Mouse (Mus musculus): ENCODE data around the gene Igdcc3. TPM values are rescaled to one million over a fixed set of nuclear protein-coding genes. Genes with fewer than 3 reads are reported as not detected.

Igdcc3 gene
- polyA plus RNA-seq, 1 experiment from 2014 or later: 2.4 TPM

- Histone ChIP-seq H3K27ac (no peak overlapping the region), H3K4me3 (replicated peaks; ENCODE audit: low read depth, low read length) (no peak overlapping the region), H3K9ac (ENCODE audit: low read depth, low read length) (no peak overlapping the region), H3K9me3 (replicated peaks; ENCODE audit: low read length) (no peaks in the 10 kb centered on the region), H3K27me3 (ENCODE audit: insufficient read depth, low read length) (no peaks in the 10 kb centered on the region), H3K4me1 (replicated peaks; ENCODE audit: insufficient read depth, low read length) (peaks cover 25% of the 10 kb centered on the region), H3K4me2 (ENCODE audit: low read length) (no peak overlapping the region), H3K36me3 (ENCODE audit: insufficient read depth, low read length) (no peaks in the 10 kb centered on the region)
- DNase-seq (ENCODE audit: low spot score): no peak
- no peak for ATAC-seq (replicated peaks; ENCODE audit: low FRiP score, low read depth)
- TF ChIP-seq CTCF (IDR thresholded peaks at IDR 0.05; ENCODE audit: low read depth): no peak
- WGBS: 84% methylated on average over 3 of the region's 3 CpGs
Measured at GRCm38 (mm10) chr9:65177497-65177896, 36.5 kb downstream of the Igdcc3 start.

GRCm38 (mm10) chr9:65177912-65178311 is 36.9 kb downstream of the Igdcc3 start:
- no peak for ATAC-seq (replicated peaks; ENCODE audit: low FRiP score, low read depth)
- no peak for TF ChIP-seq CTCF (IDR thresholded peaks at IDR 0.05; ENCODE audit: low read depth)
- H3K27me3 ChIP-seq (ENCODE audit: insufficient read depth, low read length): no peaks in the 10 kb centered on the region
- WGBS: 69% methylated on average over 10 of the region's 10 CpGs
- no peak overlapping the region for H3K9ac ChIP-seq (ENCODE audit: low read depth, low read length)
- no peak overlapping the region for H3K27ac ChIP-seq
- H3K36me3 ChIP-seq (ENCODE audit: insufficient read depth, low read length): no peaks in the 10 kb centered on the region
- H3K4me3 ChIP-seq (replicated peaks; ENCODE audit: low read depth, low read length): no peak overlapping the region
- peak overlapping the region; percentile 27; the same call in 1 of the 2 replicates for H3K4me2 ChIP-seq (ENCODE audit: low read length)
- no peak for DNase-seq (ENCODE audit: low spot score)
- peaks cover 25% of the 10 kb centered on the region for H3K4me1 ChIP-seq (replicated peaks; ENCODE audit: insufficient read depth, low read length)
- no peaks in the 10 kb centered on the region for H3K9me3 ChIP-seq (replicated peaks; ENCODE audit: low read length)

GRCm38 (mm10) chr9:65178336-65179213 is 37.6 kb downstream of the Igdcc3 start:
- 0 out of 2 replicates have a peak, but pooled peaks have one; percentile 3 for TF ChIP-seq CTCF (IDR thresholded peaks at IDR 0.05; ENCODE audit: low read depth)
- H3K27me3 ChIP-seq (ENCODE audit: insufficient read depth, low read length): no peaks in the 10 kb centered on the region
- no peak overlapping the region for H3K27ac ChIP-seq
- H3K9ac ChIP-seq (ENCODE audit: low read depth, low read length): peak overlapping the region; percentile 24; the same call in 1 of the 2 replicates
- 17% methylated on average over 22 of the region's 22 CpGs for WGBS
- H3K4me3 ChIP-seq (replicated peaks; ENCODE audit: low read depth, low read length): no peak overlapping the region
- H3K4me2 ChIP-seq (ENCODE audit: low read length): peak overlapping the region; percentile 27
- DNase-seq (ENCODE audit: low spot score) (peak; percentile 79), ATAC-seq (replicated peaks; ENCODE audit: low FRiP score, low read depth) (peak; percentile 48)
- H3K36me3 ChIP-seq (ENCODE audit: insufficient read depth, low read length): no peaks in the 10 kb centered on the region
- no peaks in the 10 kb centered on the region for H3K9me3 ChIP-seq (replicated peaks; ENCODE audit: low read length)
- peaks cover 25% of the 10 kb centered on the region for H3K4me1 ChIP-seq (replicated peaks; ENCODE audit: insufficient read depth, low read length)

- WGBS: 28% methylated on average over 17 of the region's 17 CpGs
- no peak for DNase-seq (ENCODE audit: low spot score)
- no peak overlapping the region for H3K27ac ChIP-seq
- peak; percentile 20; the same call in 1 of the 2 replicates for ATAC-seq (replicated peaks; ENCODE audit: low FRiP score, low read depth)
- H3K4me1 ChIP-seq (replicated peaks; ENCODE audit: insufficient read depth, low read length): peaks cover 25% of the 10 kb centered on the region
- no peak overlapping the region for H3K4me3 ChIP-seq (replicated peaks; ENCODE audit: low read depth, low read length)
- no peaks in the 10 kb centered on the region for H3K9me3 ChIP-seq (replicated peaks; ENCODE audit: low read length)
- H3K27me3 ChIP-seq (ENCODE audit: insufficient read depth, low read length): no peaks in the 10 kb centered on the region; the same call in 1 of the 2 replicates
- no peak overlapping the region for H3K9ac ChIP-seq (ENCODE audit: low read depth, low read length)
- H3K4me2 ChIP-seq (ENCODE audit: low read length): peak overlapping the region; percentile 30; the same call in 1 of the 2 replicates
- H3K36me3 ChIP-seq (ENCODE audit: insufficient read depth, low read length): no peaks in the 10 kb centered on the region
- no peak for TF ChIP-seq CTCF (IDR thresholded peaks at IDR 0.05; ENCODE audit: low read depth)
Measured at GRCm38 (mm10) chr9:65179817-65180624, 39.0 kb downstream of the Igdcc3 start.

- peak; percentile 95 for DNase-seq (ENCODE audit: low spot score)
- no peak overlapping the region for H3K9ac ChIP-seq (ENCODE audit: low read depth, low read length)
- no peak overlapping the region for H3K27ac ChIP-seq
- no peaks in the 10 kb centered on the region; the same call in 1 of the 2 replicates for H3K27me3 ChIP-seq (ENCODE audit: insufficient read depth, low read length)
- WGBS: 1% methylated on average over 3 of the region's 3 CpGs
- H3K4me3 ChIP-seq (replicated peaks; ENCODE audit: low read depth, low read length): no peak overlapping the region
- peak; percentile 97 for TF ChIP-seq CTCF (IDR thresholded peaks at IDR 0.05; ENCODE audit: low read depth)
- ATAC-seq (replicated peaks; ENCODE audit: low FRiP score, low read depth): no peak
- no peak overlapping the region for H3K4me2 ChIP-seq (ENCODE audit: low read length)
- no peaks in the 10 kb centered on the region for H3K36me3 ChIP-seq (ENCODE audit: insufficient read depth, low read length)
- no peaks in the 10 kb centered on the region for H3K9me3 ChIP-seq (replicated peaks; ENCODE audit: low read length)
- peaks cover 5% of the 10 kb centered on the region; the same call in 1 of the 2 replicates for H3K4me1 ChIP-seq (replicated peaks; ENCODE audit: insufficient read depth, low read length)
Measured at GRCm38 (mm10) chr9:65188599-65188998, 47.6 kb downstream of the Igdcc3 start.

GRCm38 (mm10) chr9:65190306-65190705 is 49.3 kb downstream of the Igdcc3 start:
- WGBS: 46% methylated on average over 7 of the region's 7 CpGs
- ATAC-seq (replicated peaks; ENCODE audit: low FRiP score, low read depth): no peak

More at GRCm38 (mm10) chr9:65190306-65190705, 49.3 kb downstream of the Igdcc3 start:
- TF ChIP-seq CTCF (IDR thresholded peaks at IDR 0.05; ENCODE audit: low read depth): no peak
- Histone ChIP-seq H3K4me1 (replicated peaks; ENCODE audit: insufficient read depth, low read length) (peaks cover 16% of the 10 kb centered on the region; the same call in 1 of the 2 replicates), H3K9me3 (replicated peaks; ENCODE audit: low read length) (no peaks in the 10 kb centered on the region), H3K27ac (no peak overlapping the region), H3K36me3 (ENCODE audit: insufficient read depth, low read length) (no peaks in the 10 kb centered on the region), H3K4me2 (ENCODE audit: low read length) (no peak overlapping the region), H3K4me3 (replicated peaks; ENCODE audit: low read depth, low read length) (no peak overlapping the region), H3K27me3 (ENCODE audit: insufficient read depth, low read length) (no peaks in the 10 kb centered on the region), H3K9ac (ENCODE audit: low read depth, low read length) (no peak overlapping the region)
- DNase-seq (ENCODE audit: low spot score): no peak
